Mouse (Mus musculus) layer of hippocampus, adult 2 months (tissue): ENCODE results near the gene Gm20696. TPM values are rescaled to one million over a fixed set of nuclear protein-coding genes. Genes with fewer than 3 reads are reported as not detected.

Experiments
- DNase-seq, 2 experiments: peaks; one replicate each; pipeline ENCODE4 v3.0.0; 2022; ENCODE audit warnings: low spot score in 2 of 2
- H3K27ac ChIP-seq: fragments of 200-600 bp; 2 replicates; pipeline ENCODE4 v1.8.1; 2022
- H3K4me3 ChIP-seq: fragments of 200-600 bp; 2 replicates; pipeline ENCODE4 v1.8.1; 2022; ENCODE audit warnings: mild to moderate bottlenecking
- CTCF ChIP-seq: fragments of 200-600 bp; conservative IDR thresholded peaks from 2 replicates; pipeline ENCODE4 v1.8.1; 2022; ENCODE audit warnings: antibody characterized with exemption, mild to moderate bottlenecking, moderate library complexity
- total RNA-seq, 2 experiments: library from RNA; stranded (reverse); gene quantifications; 2 replicates each; pipeline ENCODE4 v1.2.3; 2021

The Gm20696 gene
- total RNA-seq, 2 experiments from 2014 or later = 6.2 to 7.3 TPM

DNA sequence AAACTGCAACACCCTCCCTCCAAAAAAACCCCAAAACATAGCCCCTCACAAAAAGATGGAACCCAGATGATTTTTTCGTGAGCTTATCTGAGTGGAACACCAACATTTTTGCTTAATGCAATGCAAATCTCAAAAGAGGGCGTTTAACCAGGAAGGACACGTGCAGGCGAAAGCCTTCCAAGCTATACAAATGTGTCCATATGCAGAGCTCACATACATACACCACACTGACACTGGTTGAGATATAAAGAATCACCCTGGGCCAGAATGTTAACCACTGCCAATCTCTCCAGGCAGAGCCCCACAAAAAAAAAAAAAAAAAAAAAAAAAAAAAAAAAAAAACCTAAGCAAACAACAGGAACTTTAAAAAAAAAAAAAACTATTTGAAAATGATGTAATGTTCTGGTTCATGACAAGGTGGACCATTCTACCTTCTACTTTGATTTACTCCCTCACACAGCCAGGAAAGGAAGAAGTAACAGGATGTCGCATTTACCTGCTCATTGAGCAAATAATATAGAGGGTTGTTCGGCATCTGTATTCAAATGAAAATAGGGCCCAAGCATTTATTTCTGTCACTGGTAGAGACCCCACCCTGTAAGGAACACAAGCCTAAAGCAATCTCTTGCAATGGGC, 262.7 kb downstream of the Gm20696 start:
- H3K4me3 ChIP-seq = no peak overlapping the region
- TF ChIP-seq CTCF = no peak
- no peak for DNase-seq
- H3K27ac ChIP-seq = no peak overlapping the region

DNA sequence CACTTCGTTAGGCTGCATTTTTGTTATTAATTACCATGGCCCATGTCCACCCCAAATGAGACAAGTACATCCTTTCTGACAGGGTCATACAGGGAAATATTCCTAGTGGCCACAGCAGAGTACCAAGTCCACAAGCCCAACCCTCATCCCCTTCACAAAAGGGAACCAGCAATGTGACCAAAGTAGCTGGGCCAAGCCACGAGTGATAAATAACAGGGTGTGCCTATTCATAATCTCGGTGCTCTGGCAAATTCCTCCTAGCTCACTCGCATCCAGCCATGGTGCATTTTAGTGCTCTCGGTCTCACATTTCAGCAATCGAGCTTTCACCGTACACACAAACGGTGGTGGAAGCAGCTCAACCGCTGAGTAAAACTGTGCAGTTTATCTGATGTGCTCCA, 263.7 kb downstream of the Gm20696 start:
- H3K4me3 ChIP-seq = no peak overlapping the region
- DNase-seq = no peak
- no peak overlapping the region for H3K27ac ChIP-seq
- TF ChIP-seq CTCF = no peak

GRCm38 (mm10) chr6:99402370-99402769, 264.2 kb downstream of the Gm20696 start:
- no peak for DNase-seq
- H3K27ac ChIP-seq = no peak overlapping the region
- no peak overlapping the region for H3K4me3 ChIP-seq
- no peak for TF ChIP-seq CTCF

DNA sequence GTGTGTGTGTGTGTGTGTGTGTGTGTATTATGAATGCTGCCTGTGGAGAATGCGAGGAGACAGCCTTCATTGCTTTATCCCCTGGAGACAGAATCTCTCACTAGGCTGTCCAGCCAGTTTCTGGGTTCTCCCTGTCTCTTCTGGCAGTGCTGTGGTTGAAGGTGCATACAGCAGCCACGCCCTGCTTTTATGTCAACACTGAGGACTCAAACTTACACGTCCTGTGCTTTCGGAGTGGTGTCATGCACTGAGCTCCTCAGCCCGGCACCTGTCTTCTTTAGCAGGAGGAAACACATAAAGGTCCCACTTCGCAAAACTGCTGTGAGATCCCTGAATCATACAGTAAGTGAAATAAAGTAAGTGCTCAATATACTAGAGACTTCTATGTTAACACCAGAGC, 264.8 kb downstream of the Gm20696 start:
- TF ChIP-seq CTCF = no peak
- H3K27ac ChIP-seq = no peak overlapping the region
- no peak for DNase-seq
- no peak overlapping the region for H3K4me3 ChIP-seq

GRCm38 (mm10) chr6:99401211-99401610, 265.4 kb downstream of the Gm20696 start:
- H3K4me3 ChIP-seq = no peak overlapping the region
- H3K27ac ChIP-seq = no peak overlapping the region
- no peak for TF ChIP-seq CTCF
- DNase-seq = no peak

DNA sequence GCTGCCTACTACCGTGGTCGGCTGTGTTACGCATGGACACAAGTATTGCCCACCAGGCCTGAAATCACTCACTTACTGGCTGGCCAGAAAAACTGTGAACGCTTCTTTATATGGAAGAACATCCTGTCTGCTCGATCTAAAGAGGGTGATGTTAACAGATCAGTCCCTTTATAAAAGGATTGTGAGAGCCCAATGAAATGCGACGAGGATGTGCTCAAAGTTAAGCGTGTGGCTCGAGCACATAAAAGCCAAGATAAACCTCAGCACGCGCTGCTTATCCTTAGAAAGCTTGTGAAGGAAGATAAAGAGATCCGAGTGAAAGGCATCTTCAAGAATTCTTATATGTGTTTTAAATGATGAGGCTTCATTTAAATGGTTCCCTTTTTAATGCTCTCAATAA, 270.9 kb downstream of the Gm20696 start:
- Histone ChIP-seq H3K4me3 (no peak overlapping the region), H3K27ac (no peak overlapping the region)
- no peak for TF ChIP-seq CTCF
- no peak for DNase-seq

DNA sequence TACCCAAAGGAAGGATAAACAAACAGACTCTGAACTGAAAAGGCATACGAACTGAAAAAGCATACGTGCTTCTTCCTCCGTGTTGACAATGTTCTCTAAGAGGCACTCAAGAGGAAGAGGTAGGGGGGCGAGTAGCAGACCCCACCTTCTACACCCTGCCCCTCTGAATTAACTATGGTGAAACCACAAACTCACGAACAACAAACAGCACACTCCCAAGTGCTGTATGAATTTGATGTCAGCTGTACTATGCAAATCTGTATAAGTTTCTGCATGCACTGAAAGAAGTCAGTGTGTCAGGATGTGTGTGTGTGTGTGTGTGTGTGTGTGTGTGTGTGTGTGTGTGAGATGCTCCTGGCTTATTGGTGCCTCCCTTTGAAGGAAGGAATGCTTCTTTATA, 271.8 kb downstream of the Gm20696 start:
- no peak for TF ChIP-seq CTCF
- Histone ChIP-seq H3K4me3 (no peak overlapping the region), H3K27ac (no peak overlapping the region)
- DNase-seq = no peak

DNA sequence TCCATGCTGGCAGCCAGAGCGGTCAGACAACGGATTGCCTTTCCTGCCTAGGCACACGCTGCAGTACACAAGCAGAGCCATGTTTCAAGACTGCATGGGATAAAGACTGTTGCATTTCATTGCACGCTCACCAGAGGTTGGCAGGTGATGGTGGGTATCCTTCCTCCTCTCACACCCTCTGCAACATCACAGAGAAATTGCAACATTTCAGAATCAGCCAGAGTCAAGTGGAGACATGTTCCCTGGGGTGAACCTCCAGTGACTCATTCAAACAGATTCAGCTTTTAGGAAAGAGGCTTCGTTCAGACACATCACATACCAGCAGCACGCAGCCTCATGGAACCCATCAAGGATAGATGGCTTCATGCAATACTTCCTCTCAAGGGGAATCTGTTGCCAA, 274.1 kb downstream of the Gm20696 start:
- Histone ChIP-seq H3K4me3 (no peak overlapping the region), H3K27ac (no peak overlapping the region)
- DNase-seq = no peak
- TF ChIP-seq CTCF = no peak

DNA sequence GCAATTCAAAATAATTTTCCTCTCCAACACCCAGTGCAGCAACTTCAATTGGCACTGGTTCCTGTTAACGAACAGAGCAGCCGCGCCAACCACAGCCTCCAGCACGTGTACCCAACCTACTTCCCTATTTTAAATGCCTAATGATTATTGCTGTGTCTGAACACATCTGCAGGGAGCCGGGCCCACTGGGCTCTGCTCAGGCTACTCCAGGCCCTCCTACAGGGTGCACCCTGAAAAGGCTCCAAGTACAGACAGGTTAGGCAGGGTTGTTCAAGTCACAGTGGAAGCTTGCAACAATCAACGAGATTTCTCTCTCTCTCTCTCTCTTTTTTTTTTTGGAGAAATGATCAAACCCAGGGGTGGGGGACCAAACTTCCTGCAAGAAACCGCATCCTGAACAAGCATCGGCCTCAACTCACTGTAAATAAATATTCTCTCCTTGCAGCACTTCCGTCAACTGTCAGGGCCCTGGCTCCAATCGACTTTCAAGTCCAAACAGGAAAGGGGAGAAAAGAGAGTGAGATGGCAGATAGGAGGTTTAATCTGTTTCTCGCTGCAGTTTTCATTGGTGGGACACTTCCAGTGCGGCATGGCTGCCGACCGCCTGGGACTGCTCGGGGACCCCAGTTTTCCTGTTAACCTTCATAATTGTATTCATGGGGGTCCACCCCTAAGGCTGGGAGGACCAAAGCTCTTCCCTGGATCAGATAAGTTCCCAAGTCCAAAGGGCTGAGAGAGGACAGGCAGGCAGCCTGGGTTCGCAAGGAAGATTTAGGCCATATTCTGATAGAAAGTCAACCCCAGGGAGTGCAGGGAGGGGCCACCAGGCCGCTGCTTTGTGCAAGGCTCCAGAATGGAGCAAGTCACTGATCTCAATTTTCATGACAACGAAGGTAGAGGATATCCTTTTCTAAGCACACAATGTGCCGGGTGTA, 277.6 kb downstream of the Gm20696 start:
- no peak overlapping the region for H3K4me3 ChIP-seq
- H3K27ac ChIP-seq = peak overlapping the region; percentile 28
- no peak for DNase-seq
- no peak for TF ChIP-seq CTCF

DNA sequence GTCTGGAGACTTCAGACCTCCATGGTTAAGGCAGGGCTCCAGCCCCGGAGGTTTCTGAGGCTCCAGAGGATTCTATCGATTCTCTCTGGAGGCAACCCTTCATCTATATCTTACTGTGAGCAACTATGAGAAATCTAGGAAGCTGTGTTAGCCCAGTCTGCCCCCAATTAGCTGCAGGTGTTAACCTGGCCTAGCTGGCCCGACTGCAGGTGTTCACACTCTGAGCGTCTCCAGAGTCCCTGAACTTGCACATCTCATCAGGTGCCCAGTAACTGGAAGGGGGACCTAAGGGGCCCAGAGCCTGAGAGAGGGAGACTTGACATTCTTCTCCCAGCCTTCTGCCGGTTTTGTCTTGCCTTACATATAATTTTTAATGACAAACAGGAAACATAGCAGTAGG, 278.6 kb downstream of the Gm20696 start:
- Histone ChIP-seq H3K4me3 (no peak overlapping the region), H3K27ac (no peak overlapping the region)
- no peak for TF ChIP-seq CTCF
- no peak for DNase-seq

DNA sequence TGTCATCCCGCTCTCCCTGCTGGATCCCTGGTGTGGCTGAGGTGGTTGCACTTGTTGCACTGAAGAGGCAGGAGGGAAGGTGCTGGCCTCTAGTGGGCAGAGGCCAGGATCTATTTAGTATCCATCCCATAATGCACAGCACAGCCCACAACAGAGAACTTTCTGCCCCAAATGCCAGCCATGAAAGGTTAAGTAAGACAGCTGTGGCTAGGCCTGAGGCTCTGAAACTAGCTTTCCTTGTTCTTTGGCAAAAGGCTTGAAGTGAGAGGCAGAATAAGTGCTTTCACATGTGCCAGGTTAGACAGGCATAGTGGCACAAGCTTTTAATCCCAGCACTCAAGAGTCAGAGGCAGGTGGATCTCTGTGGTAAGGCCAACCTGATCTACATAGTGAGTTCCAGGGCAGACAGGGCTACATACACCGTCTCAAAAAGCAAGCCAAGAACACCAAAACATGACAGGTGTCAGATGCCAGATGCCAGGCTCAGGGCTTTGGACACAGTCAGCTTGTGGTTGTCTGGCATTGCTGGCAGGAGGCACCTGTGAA, 281.5 kb downstream of the Gm20696 start:
- peak; percentile 66 for TF ChIP-seq CTCF
- Histone ChIP-seq H3K4me3 (no peak overlapping the region), H3K27ac (no peak overlapping the region)
- DNase-seq = no peak

DNA sequence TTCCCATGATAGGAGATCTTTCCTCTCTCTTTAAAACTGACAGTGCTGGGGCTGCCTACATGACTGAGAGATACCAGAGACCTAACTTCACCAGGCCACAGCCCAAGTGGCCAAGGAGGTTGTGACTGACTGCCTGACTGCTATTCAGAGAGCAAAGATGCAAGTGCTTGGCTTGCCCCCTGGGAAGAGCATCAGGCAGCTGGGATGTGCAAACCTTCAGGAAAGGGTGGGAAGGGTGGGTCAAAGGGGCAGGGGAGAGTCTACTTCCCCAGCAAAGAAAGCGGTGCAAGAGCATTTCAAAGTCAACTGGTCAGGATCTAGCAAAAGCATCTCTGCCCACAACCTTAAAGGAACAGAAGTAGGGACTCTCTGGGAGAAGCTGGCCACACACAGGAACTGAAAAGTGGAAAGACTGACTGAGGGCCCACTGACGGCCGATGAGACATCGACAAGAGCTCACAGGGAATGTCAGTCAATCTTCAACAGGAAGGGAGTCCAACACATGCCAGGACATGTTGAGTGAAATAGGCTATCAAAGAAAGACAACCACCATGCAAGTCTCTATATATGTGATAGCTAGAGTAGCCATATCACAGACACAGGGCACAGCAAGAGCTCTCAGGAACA, 282.6 kb downstream of the Gm20696 start:
- Histone ChIP-seq H3K4me3 (no peak overlapping the region), H3K27ac (no peak overlapping the region)
- no peak for DNase-seq
- TF ChIP-seq CTCF = no peak

- H3K4me3 ChIP-seq = no peak overlapping the region
- DNase-seq = no peak
- no peak overlapping the region for H3K27ac ChIP-seq
- TF ChIP-seq CTCF = no peak
Measured at GRCm38 (mm10) chr6:99380146-99380545, 286.5 kb downstream of the Gm20696 start.
